In the genomic region with DNA sequence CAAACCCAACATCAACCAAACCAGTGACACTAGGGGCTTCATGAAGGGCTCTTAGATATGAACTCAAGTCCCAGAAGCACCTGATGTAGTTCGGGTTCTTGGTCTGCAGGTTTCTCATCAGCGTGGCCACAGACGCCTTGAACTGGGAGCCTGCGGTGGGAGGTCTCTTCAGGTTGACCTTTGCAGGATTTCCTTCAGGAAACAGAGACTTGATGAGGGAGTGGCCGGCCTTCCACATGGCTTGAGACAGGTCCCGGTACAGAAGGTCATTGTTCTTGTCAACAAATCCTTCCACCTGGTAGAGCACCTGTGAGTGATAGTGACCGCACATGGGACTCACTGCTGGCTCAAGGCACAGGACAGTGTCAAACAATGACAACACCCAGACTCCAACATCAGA, we compare ENCODE assay signal across 21 mouse cellular contexts.
DNase-seq lines count a peak whose midpoint lies in the region; TF ChIP-seq lines count a peak whose summit lies in the region.
"Had no signal": no experiment of that assay in that cellular context is flagged by ENCODE, and none has a peak within 500 bp of the region (broad histone marks: within the 10 kb centered on the region; RNA-seq: fewer than 3 reads in every experiment).

No protein-coding gene starts in this region.

- no peak for TF ChIP-seq EP300 in heart, adult 2 months (IDR thresholded peaks at IDR 0.05; ENCODE audit: insufficient read depth, low read depth, low read length)

- H3K79me2 ChIP-seq in heart, adult 2 months (replicated peaks; ENCODE audit: control insufficient read depth, insufficient read depth, low read length), result no peaks in the 10 kb centered on the region; the same call in 1 of the 2 replicates

- H3K4me1 ChIP-seq in heart, adult 2 months (ENCODE audit: control insufficient read depth, insufficient read depth, low read length), result peaks cover 8% of the 10 kb centered on the region
- H3K4me1 ChIP-seq in heart, embryonic 10.5 days, result 0 out of 2 replicates have a peak, but pooled peaks cover 3% of the 10 kb centered on the region
- H3K4me1 ChIP-seq in brown adipose tissue, adult 24 weeks (ENCODE audit: control insufficient read depth, insufficient read depth, insufficient read length, low read length), result peaks cover 15% of the 10 kb centered on the region
- H3K4me1 ChIP-seq: embryonic facial prominence, embryonic 13.5 days; embryonic facial prominence, embryonic 15.5 days; forebrain, embryonic 10.5 days; forebrain, embryonic 12.5 days had no signal

- no peaks in the 10 kb centered on the region for H3K9me3 ChIP-seq in heart, embryonic 10.5 days
- H3K9me3 ChIP-seq: embryonic facial prominence, embryonic 13.5 days; embryonic facial prominence, embryonic 15.5 days; forebrain, embryonic 10.5 days; forebrain, embryonic 12.5 days had no signal

- TF ChIP-seq POLR2A in heart, adult 2 months (IDR thresholded peaks at IDR 0.05; ENCODE audit: insufficient read depth, low read depth, low read length), result no peak

- no peaks in the 10 kb centered on the region for H3K27me3 ChIP-seq in heart, adult 2 months (ENCODE audit: control insufficient read depth, insufficient read depth, low read length)
- no peaks in the 10 kb centered on the region for H3K27me3 ChIP-seq in heart, embryonic 10.5 days (ENCODE audit: insufficient read depth, poor library complexity, severe bottlenecking)
- H3K27me3 ChIP-seq: embryonic facial prominence, embryonic 13.5 days; embryonic facial prominence, embryonic 15.5 days; forebrain, embryonic 12.5 days had no signal

- no peak overlapping the region for H3K9ac ChIP-seq in heart, adult 2 months (ENCODE audit: low read depth, low read length)
- H3K9ac ChIP-seq: embryonic facial prominence, embryonic 13.5 days; embryonic facial prominence, embryonic 15.5 days; forebrain, embryonic 12.5 days had no signal

- intact Hi-C loops in gastrocnemius, adult 2 months (cut with DNase I), result no loop called here
- intact Hi-C loops in heart, adult 2 months (cut with DNase I), result no loop called here

- no peak for TF ChIP-seq CTCF in gastrocnemius, adult 2 months (IDR thresholded peaks at IDR 0.05)
- no peak for TF ChIP-seq CTCF in heart, adult 2 months (IDR thresholded peaks at IDR 0.05)

- no peak overlapping the region for H3K4me3 ChIP-seq in gastrocnemius, adult 2 months
- H3K4me3 ChIP-seq in heart, adult 2 months, result no peak overlapping the region
- H3K4me3 ChIP-seq in heart, embryonic 10.5 days, result no peak overlapping the region
- no peak overlapping the region for H3K4me3 ChIP-seq in brown adipose tissue, adult 24 weeks (ENCODE audit: insufficient read depth, low read depth, low read length)
- H3K4me3 ChIP-seq: embryonic facial prominence, embryonic 13.5 days; embryonic facial prominence, embryonic 15.5 days; erythroblast, embryonic 14.5 days; forebrain, embryonic 10.5 days; forebrain, embryonic 12.5 days had no signal

- peaks cover 17% of the 10 kb centered on the region for H3K36me3 ChIP-seq in heart, adult 2 months (ENCODE audit: control insufficient read depth, insufficient read depth, low read length)
- H3K36me3 ChIP-seq in heart, embryonic 10.5 days, result peaks cover 60% of the 10 kb centered on the region

- no peak for DNase-seq in gastrocnemius, adult 2 months
- DNase-seq in gastrocnemius, postnatal 4 days (ENCODE audit: low spot score in 2 of 2), result no peak
- peak in 1 of 2 experiments; percentile 9 for DNase-seq in heart, adult 2 months
- DNase-seq in heart, embryonic 10.5 days (ENCODE audit: low spot score), result no peak
- peak; percentile 27 for DNase-seq in yolk sac, embryonic 10.5 days (ENCODE audit: low spot score)
- no peak for DNase-seq in B cell, adult 2 months
- DNase-seq: adrenal gland, adult 2 months; adrenal gland, postnatal 10 days; adrenal gland, postnatal 25 days; cerebellum, adult 11-12 months; cerebellum, adult 2 months; cerebellum, adult 9-10 months; cerebellum, postnatal 10 days; cerebellum, postnatal 36 days; embryo, embryonic 11 days had no signal

- 59% methylated on average over 7 of the region's 7 CpGs for WGBS in heart, adult 2 months
- WGBS in heart, embryonic 10.5 days, result 91% methylated on average over 7 of the region's 7 CpGs

- H3K27ac ChIP-seq in gastrocnemius, adult 2 months, result peak overlapping the region; percentile 43; the same call in 1 of the 2 replicates
- H3K27ac ChIP-seq in heart, adult 2 months, result peak overlapping the region; percentile 92
- H3K27ac ChIP-seq in heart, embryonic 10.5 days, result no peak overlapping the region
- peak overlapping the region; percentile 75 for H3K27ac ChIP-seq in brown adipose tissue, adult 24 weeks (replicated peaks; ENCODE audit: low read depth, low read length)
- H3K27ac ChIP-seq: embryonic facial prominence, embryonic 13.5 days; embryonic facial prominence, embryonic 15.5 days; forebrain, embryonic 10.5 days; forebrain, embryonic 12.5 days had no signal
